Mouse (Mus musculus): ENCODE results near the gene Olfm3.

DNA sequence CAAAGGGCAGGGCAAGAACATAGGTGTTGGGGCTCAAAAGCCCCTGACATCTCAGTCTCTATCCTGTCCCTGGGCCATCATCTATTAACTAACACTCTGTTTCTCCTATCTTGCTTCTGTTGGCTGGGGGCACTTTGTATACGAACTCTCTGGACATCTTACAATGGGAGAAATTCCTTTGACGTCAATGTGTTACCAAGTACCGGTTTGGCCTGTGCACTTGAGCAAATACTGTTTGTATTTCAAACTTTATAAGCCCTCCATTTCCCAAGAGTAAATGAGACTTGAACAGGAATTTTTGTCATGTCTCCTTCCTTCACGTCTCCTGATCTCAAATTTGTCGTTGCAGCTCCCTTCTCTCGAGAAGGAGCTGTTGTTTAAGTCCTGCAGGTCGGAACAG is 270.7 kb downstream of the Olfm3 start:
- no peak for TF ChIP-seq POLR2A (IDR thresholded peaks at IDR 0.05; ENCODE audit: borderline replicate concordance, control insufficient read depth, low read depth, low read length)
- no peak for TF ChIP-seq CTCF (IDR thresholded peaks at IDR 0.05; ENCODE audit: control insufficient read depth, insufficient read depth, low read length)
